In genomic region chr11:82023769-82024168, GRCm38 (mm10) we compare ENCODE assay signal across 36 mouse cellular contexts. TPM values are rescaled to one million over a fixed set of nuclear protein-coding genes. Genes with fewer than 3 reads are reported as not detected.
A peak's percentile ranks its signal among the peaks of the same experiment; 100 is the strongest.
DNase-seq lines count a peak whose midpoint lies in the region; ATAC-seq and TF ChIP-seq lines count a peak whose summit lies in the region.
"Had no signal": no experiment of that assay in that cellular context is flagged by ENCODE, and none has a peak within 500 bp of the region (broad histone marks: within the 10 kb centered on the region; RNA-seq: fewer than 3 reads in every experiment).

No protein-coding gene starts in this region.

- no peak overlapping the region for H3K4me2 ChIP-seq in lung, postnatal 0 days (replicated peaks; ENCODE audit: low read depth, low read length)
- H3K4me2 ChIP-seq: embryonic facial prominence, embryonic 13.5 days; forebrain, embryonic 12.5 days; heart, embryonic 11.5 days; hindbrain, embryonic 15.5 days; limb, embryonic 13.5 days; liver, embryonic 12.5 days; midbrain, embryonic 12.5 days had no signal

- no peaks in the 10 kb centered on the region for H3K36me3 ChIP-seq in lung, postnatal 0 days (ENCODE audit: insufficient read depth, low read length)
- no peaks in the 10 kb centered on the region for H3K36me3 ChIP-seq in kidney, adult 2 months (ENCODE audit: control insufficient read depth, insufficient read depth, low read length)
- H3K36me3 ChIP-seq: embryonic facial prominence, embryonic 13.5 days; forebrain, embryonic 12.5 days; G1E; hindbrain, embryonic 15.5 days; limb, embryonic 13.5 days; liver, embryonic 12.5 days; midbrain, embryonic 12.5 days had no signal

- 59% methylated on average over 4 of the region's 4 CpGs for WGBS in lung, postnatal 0 days
- 58% methylated on average over 4 of the region's 4 CpGs for WGBS in lung, adult 2 months
- 61% methylated on average over 4 of the region's 4 CpGs for WGBS in kidney, adult 2 months

- no peak overlapping the region for H3K4me3 ChIP-seq in lung, postnatal 0 days (ENCODE audit: low read depth, low read length)
- H3K4me3 ChIP-seq in lung, adult 2 months (replicated peaks; ENCODE audit: extremely low read depth, low read depth, low read length) = no peak overlapping the region
- H3K4me3 ChIP-seq in left cerebral cortex, adult 2 months = no peak overlapping the region
- H3K4me3 ChIP-seq in kidney, adult 2 months (ENCODE audit: insufficient read depth, low read depth, low read length) = no peak overlapping the region
- H3K4me3 ChIP-seq: embryonic facial prominence, embryonic 13.5 days; erythroblast, embryonic 14.5 days; forebrain, embryonic 12.5 days; hindbrain, embryonic 15.5 days; layer of hippocampus, adult 2 months; limb, embryonic 13.5 days; liver, embryonic 12.5 days; midbrain, embryonic 12.5 days had no signal

- DNase-seq in lung, postnatal 0 days (ENCODE audit: low spot score) = peak; percentile 35
- no peak for DNase-seq in lung, adult 2 months
- DNase-seq in adrenal gland, postnatal 10 days = peak; percentile 57
- no peak for DNase-seq in left cerebral cortex, adult 2 months (ENCODE audit: extremely low spot score in 1 of 2, low spot score in 2 of 2)
- no peak for DNase-seq in kidney, adult 11 months
- no peak for DNase-seq in kidney, adult 2 months
- DNase-seq: B cell, adult 2 months; cerebellum, adult 2 months; cerebellum, postnatal 25 days; embryo, embryonic 11 days; kidney, adult 9 months; kidney, postnatal 14 days; layer of hippocampus, postnatal 36 days; lung, adult 18-20 months; lung, postnatal 4 days; thymus, adult 18-20 months; thymus, postnatal 4 days had no signal

- intact Hi-C loops in left cerebral cortex, adult 2 months (cut with DNase I) = no loop called here

- H3K4me1 ChIP-seq in lung, postnatal 0 days (ENCODE audit: insufficient read depth, low read depth, low read length) = no peaks in the 10 kb centered on the region
- no peaks in the 10 kb centered on the region for H3K4me1 ChIP-seq in lung, adult 2 months (ENCODE audit: control insufficient read depth, insufficient read depth, low read length)
- H3K4me1 ChIP-seq in kidney, adult 2 months (ENCODE audit: control insufficient read depth, insufficient read depth, low read length) = no peaks in the 10 kb centered on the region
- H3K4me1 ChIP-seq: embryonic facial prominence, embryonic 13.5 days; forebrain, embryonic 12.5 days; hindbrain, embryonic 15.5 days; limb, embryonic 13.5 days; midbrain, embryonic 12.5 days had no signal

- no peak overlapping the region for H3K9ac ChIP-seq in lung, postnatal 0 days (replicated peaks; ENCODE audit: low read depth)
- H3K9ac ChIP-seq: embryonic facial prominence, embryonic 13.5 days; forebrain, embryonic 12.5 days; hindbrain, embryonic 15.5 days; limb, embryonic 13.5 days; liver, embryonic 12.5 days; midbrain, embryonic 12.5 days had no signal

- no peak for TF ChIP-seq EP300 in lung, postnatal 0 days (IDR thresholded peaks at IDR 0.05)

- TF ChIP-seq POLR2A in lung, adult 2 months (IDR thresholded peaks at IDR 0.05; ENCODE audit: borderline replicate concordance, extremely low read depth, low read depth, low read length) = no peak
- no peak for TF ChIP-seq POLR2A in kidney, adult 2 months (IDR thresholded peaks at IDR 0.05; ENCODE audit: low read depth, low read length)

- TF ChIP-seq CTCF in lung, postnatal 0 days (IDR thresholded peaks at IDR 0.05) = no peak
- no peak for TF ChIP-seq CTCF in lung, adult 2 months (IDR thresholded peaks at IDR 0.05; ENCODE audit: insufficient read depth, low read length)
- no peak for TF ChIP-seq CTCF in left cerebral cortex, adult 2 months (IDR thresholded peaks at IDR 0.05)
- no peak for TF ChIP-seq CTCF in kidney, adult 2 months (conservative IDR thresholded peaks at IDR 0.05; ENCODE audit: insufficient read depth, insufficient read length, low read depth, low read length)

- no peak overlapping the region for H3K27ac ChIP-seq in lung, postnatal 0 days (ENCODE audit: low read length)
- H3K27ac ChIP-seq in left cerebral cortex, adult 2 months = no peak overlapping the region
- no peak overlapping the region for H3K27ac ChIP-seq in kidney, adult 2 months (ENCODE audit: insufficient read depth, low read depth, low read length)
- H3K27ac ChIP-seq: embryonic facial prominence, embryonic 13.5 days; forebrain, embryonic 12.5 days; hindbrain, embryonic 15.5 days; layer of hippocampus, adult 2 months; limb, embryonic 13.5 days; liver, embryonic 12.5 days; midbrain, embryonic 12.5 days had no signal

- no peaks in the 10 kb centered on the region for H3K9me3 ChIP-seq in lung, postnatal 0 days (ENCODE audit: low read length)
- H3K9me3 ChIP-seq: embryonic facial prominence, embryonic 13.5 days; forebrain, embryonic 12.5 days; hindbrain, embryonic 15.5 days; limb, embryonic 13.5 days; liver, embryonic 12.5 days; midbrain, embryonic 12.5 days had no signal

- ATAC-seq in lung, postnatal 0 days = no peak
- ATAC-seq in granulocyte monocyte progenitor cell, adult 5-6 weeks (replicated peaks; ENCODE audit: poor library complexity, severe bottlenecking) = peak; percentile 79
- ATAC-seq: liver, embryonic 12.5 days had no signal

- H3K27me3 ChIP-seq in lung, postnatal 0 days (replicated peaks; ENCODE audit: insufficient read depth, low read length) = no peaks in the 10 kb centered on the region
- no peaks in the 10 kb centered on the region for H3K27me3 ChIP-seq in kidney, adult 2 months (replicated peaks; ENCODE audit: control insufficient read depth, insufficient read depth, low read length)
- H3K27me3 ChIP-seq: embryonic facial prominence, embryonic 13.5 days; forebrain, embryonic 12.5 days; hindbrain, embryonic 15.5 days; liver, embryonic 12.5 days; midbrain, embryonic 12.5 days had no signal

RNA-seq across cellular contexts. Expression of gene Ccl2, which starts 11.6 kb away (rescaled TPM):
- 3.4 and 12.1 TPM in 2 replicates for polyA plus RNA-seq in lung, postnatal 0 days (2015; fragmentation: Nextera tagmentation; extraction: Ambion mirVana)
- 1.9 and 2.5 TPM in 2 replicates for polyA plus RNA-seq in lung, adult 2 months (2012; rRNA removed)
- 1 to 10 TPM in 1 of 2 experiments, under 1 TPM in 1; 0.33 to 1.6 TPM for total RNA-seq in adrenal gland, postnatal 10 days (2021)
- total RNA-seq in granulocyte monocyte progenitor cell, adult 5-6 weeks (2014; fragmentation: Nextera tagmentation) = not detected in 2 replicates
- total RNA-seq in granulocyte monocyte progenitor cell, adult 5-6 weeks (2017) = 0.41 and 5.5 TPM in 2 replicates
- not detected for total RNA-seq in left cerebral cortex, adult 2 months (2021)
- polyA plus RNA-seq in kidney, adult 2 months (2012; rRNA removed) = 3.4 and 4.2 TPM in 2 replicates
- total RNA-seq: G1E; layer of hippocampus, adult 2 months; left cerebral cortex, postnatal 25 days had no signal
- polyA plus RNA-seq: cerebellum, adult 2 months; erythroblast, embryonic 14.5 days; G1E had no signal

RNA-seq across cellular contexts. Expression of gene Gm17268, which starts 14.6 kb away (rescaled TPM):
- not detected in 2 replicates for polyA plus RNA-seq in lung, postnatal 0 days (2015; fragmentation: Nextera tagmentation; extraction: Ambion mirVana)
- not detected in 2 replicates for polyA plus RNA-seq in lung, adult 2 months (2012; rRNA removed)
- not detected for total RNA-seq in adrenal gland, postnatal 10 days (2021)
- total RNA-seq in granulocyte monocyte progenitor cell, adult 5-6 weeks (2014; fragmentation: Nextera tagmentation) = not detected in 2 replicates
- not detected in 2 replicates for total RNA-seq in granulocyte monocyte progenitor cell, adult 5-6 weeks (2017)
- not detected for total RNA-seq in left cerebral cortex, adult 2 months (2021)
- polyA plus RNA-seq in kidney, adult 2 months (2012; rRNA removed) = not detected in 2 replicates
- total RNA-seq: CH12.LX; G1E; gastrocnemius, postnatal 4 days; hematopoietic stem cell, adult 5-6 weeks; layer of hippocampus, adult 2 months; layer of hippocampus, postnatal 36 days; left cerebral cortex, postnatal 25 days had no signal
- polyA plus RNA-seq: cerebellum, adult 2 months; embryonic facial prominence, embryonic 13.5 days; erythroblast, embryonic 14.5 days; forebrain, embryonic 12.5 days; G1E; heart, embryonic 11.5 days; heart, postnatal 0 days; hindbrain, embryonic 15.5 days; intestine, embryonic 14.5 days; limb, embryonic 13.5 days; liver, embryonic 12.5 days; midbrain, embryonic 12.5 days; neural tube, embryonic 11.5 days; stomach, embryonic 16.5 days had no signal

RNA-seq across cellular contexts. Expression of gene Ccl7, which starts 21.7 kb away (rescaled TPM):
- polyA plus RNA-seq in lung, postnatal 0 days (2015; fragmentation: Nextera tagmentation; extraction: Ambion mirVana) = 3.4 and 8.1 TPM in 2 replicates
- 0.51 and 0.58 TPM in 2 replicates for polyA plus RNA-seq in lung, adult 2 months (2012; rRNA removed)
- 1 to 10 TPM in 1 of 2 experiments, not detected in 1; 1.0 TPM for total RNA-seq in adrenal gland, postnatal 10 days (2021)
- not detected in 2 replicates for total RNA-seq in granulocyte monocyte progenitor cell, adult 5-6 weeks (2014; fragmentation: Nextera tagmentation)
- not detected in 2 replicates for total RNA-seq in granulocyte monocyte progenitor cell, adult 5-6 weeks (2017)
- not detected for total RNA-seq in left cerebral cortex, adult 2 months (2021)
- 0.16 and 0.27 TPM in 2 replicates for polyA plus RNA-seq in kidney, adult 2 months (2012; rRNA removed)
- total RNA-seq: CH12.LX; G1E; hematopoietic stem cell, adult 5-6 weeks; layer of hippocampus, adult 2 months; layer of hippocampus, postnatal 36 days; left cerebral cortex, postnatal 25 days had no signal
- polyA plus RNA-seq: cerebellum, adult 2 months; erythroblast, embryonic 14.5 days; G1E had no signal

RNA-seq across cellular contexts. Expression of gene Ccl11, which starts 33.9 kb away (rescaled TPM):
- 26.6 and 31.3 TPM in 2 replicates for polyA plus RNA-seq in lung, postnatal 0 days (2015; fragmentation: Nextera tagmentation; extraction: Ambion mirVana)
- polyA plus RNA-seq in lung, adult 2 months (2012; rRNA removed) = 6.9 and 7.6 TPM in 2 replicates
- 1 to 10 TPM; 7.8 to 9.2 TPM for total RNA-seq in adrenal gland, postnatal 10 days (2021)
- total RNA-seq in granulocyte monocyte progenitor cell, adult 5-6 weeks (2014; fragmentation: Nextera tagmentation) = not detected in 2 replicates
- total RNA-seq in granulocyte monocyte progenitor cell, adult 5-6 weeks (2017) = not detected in 2 replicates
- under 1 TPM in 1 of 2 experiments, not detected in 1; 0.43 TPM for total RNA-seq in left cerebral cortex, adult 2 months (2021)
- 2.3 and 2.4 TPM in 2 replicates for polyA plus RNA-seq in kidney, adult 2 months (2012; rRNA removed)
- total RNA-seq: CH12.LX; G1E; hematopoietic stem cell, adult 5-6 weeks; layer of hippocampus, postnatal 36 days had no signal
- polyA plus RNA-seq: erythroblast, embryonic 14.5 days; forebrain, embryonic 12.5 days; G1E; heart, embryonic 11.5 days; midbrain, embryonic 12.5 days had no signal

RNA-seq across cellular contexts. Expression of gene Asic2, which starts 55.5 kb away (rescaled TPM):
- polyA plus RNA-seq in lung, postnatal 0 days (2015; fragmentation: Nextera tagmentation; extraction: Ambion mirVana) = 0.05 and 0.06 TPM in 2 replicates
- polyA plus RNA-seq in lung, adult 2 months (2012; rRNA removed) = 0.04 and 0.05 TPM in 2 replicates
- 1 to 10 TPM; 2.6 to 4.8 TPM for total RNA-seq in adrenal gland, postnatal 10 days (2021)
- not detected in 2 replicates for total RNA-seq in granulocyte monocyte progenitor cell, adult 5-6 weeks (2014; fragmentation: Nextera tagmentation)
- not detected in 2 replicates for total RNA-seq in granulocyte monocyte progenitor cell, adult 5-6 weeks (2017)
- 10 to 100 TPM; 65.7 to 75.2 TPM for total RNA-seq in left cerebral cortex, adult 2 months (2021)
- 0.75 and 1.1 TPM in 2 replicates for polyA plus RNA-seq in kidney, adult 2 months (2012; rRNA removed)
- total RNA-seq: CH12.LX; hematopoietic stem cell, adult 5-6 weeks had no signal
- polyA plus RNA-seq: erythroblast, embryonic 14.5 days; G1E; heart, postnatal 0 days had no signal

Comparison
In these comparisons a context has a peak if more than half of its experiments do, and no peak if none do; other contexts are left out.
1. DNase-seq: peak in lung, postnatal 0 days (single experiment) and adrenal gland, postnatal 10 days (single experiment); none in lung, adult 2 months (single experiment), left cerebral cortex, adult 2 months (0 of 2), kidney, adult 11 months (single experiment) and kidney, adult 2 months (single experiment).